Mouse (Mus musculus) cerebellum, adult 9-10 months (tissue): ENCODE data around the gene Tmem39a.

ENCODE experiments used
- DNase-seq: peaks from one replicate; pipeline ENCODE4 v3.0.0; 2022

Gene Tmem39a

DNA sequence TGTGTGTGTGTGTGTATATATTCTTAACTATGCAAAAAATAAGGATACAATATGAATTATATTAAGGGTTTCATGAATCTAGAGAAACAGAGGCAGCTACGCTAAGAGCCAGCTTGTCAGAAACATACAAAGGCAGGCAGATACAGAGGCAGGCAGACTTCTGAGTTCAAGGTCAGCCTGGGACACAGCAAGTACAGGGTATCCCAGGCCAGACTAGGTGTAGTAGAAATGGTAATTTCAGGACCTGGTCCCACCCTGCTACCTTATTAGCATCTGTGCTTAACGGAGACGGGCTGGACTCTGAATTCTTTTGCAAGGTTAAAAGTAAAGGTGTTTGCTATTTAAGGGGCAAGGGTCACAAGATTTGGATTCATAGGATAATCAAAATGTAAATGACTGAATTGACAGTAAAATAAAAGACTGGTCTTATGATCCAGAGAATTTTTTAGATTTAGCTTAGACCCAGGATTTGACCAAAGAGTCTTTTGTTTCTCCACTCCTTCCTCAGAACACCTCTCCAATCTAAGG is at the start of gene Tmem39a:
Gene Tmem39a (plus strand): TSS at position 478 of the 528 bp plus-strand sequence.
- DNase-seq = no peak

- DNase-seq = no peak
These were observed 47.7 kb upstream of the Tmem39a start for GRCm38 (mm10) chr16:38510846-38511245.

DNA sequence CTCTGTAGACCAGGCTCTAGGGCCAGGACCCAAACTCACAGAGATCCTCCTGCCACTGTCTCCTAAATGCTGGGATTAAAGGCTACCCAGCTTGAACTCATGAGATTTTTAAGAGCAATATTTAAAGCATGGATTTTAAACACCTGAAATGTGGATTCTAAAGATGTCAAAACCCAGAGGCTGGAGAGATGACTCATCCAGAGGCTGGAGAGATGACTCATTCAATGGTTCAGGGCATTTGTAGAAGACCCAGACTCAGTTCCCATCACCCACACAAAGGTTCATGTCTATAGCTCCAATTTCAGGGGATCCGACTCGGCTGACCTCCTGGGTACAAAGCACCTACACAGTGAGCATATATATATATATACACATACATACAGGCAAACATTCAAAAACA is 39.4 kb upstream of the Tmem39a start:
- DNase-seq = no peak

DNA sequence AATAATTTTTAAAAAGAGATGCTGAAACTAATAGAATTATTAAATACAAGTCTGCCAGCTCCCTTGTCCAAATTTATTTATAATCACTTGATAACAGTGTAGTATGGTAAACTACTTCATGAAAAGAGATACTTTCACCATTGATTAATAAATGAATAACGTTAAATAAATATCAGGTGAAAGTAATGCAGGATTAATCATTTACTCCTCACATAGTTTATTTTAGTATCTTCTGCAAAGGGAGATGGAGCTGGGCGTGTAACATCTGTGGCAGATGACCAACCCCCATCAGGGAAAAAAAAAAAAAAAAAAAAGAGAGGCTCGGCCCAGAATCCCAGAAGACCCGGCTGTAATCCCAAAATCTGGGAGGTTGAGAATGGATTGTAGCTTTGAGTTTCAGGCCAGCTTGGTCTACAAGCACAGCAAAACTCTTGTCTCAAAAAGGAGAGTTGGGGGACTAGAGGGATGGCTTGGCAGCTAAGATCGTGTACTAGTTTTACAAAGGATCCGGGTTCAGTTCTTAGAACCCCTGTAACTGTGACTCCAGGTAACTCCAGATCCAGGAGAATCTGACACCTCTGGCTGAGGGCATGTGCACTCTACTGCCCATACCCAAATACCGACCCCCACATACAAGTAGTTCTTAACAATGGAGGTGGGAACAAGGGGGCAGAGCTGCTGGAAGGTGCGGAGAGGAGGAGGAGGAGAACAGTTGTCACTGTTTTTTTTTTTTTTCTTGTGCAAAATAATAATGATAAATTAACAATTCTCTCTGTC is 37.1 kb upstream of the Tmem39a start:
- DNase-seq = peak; percentile 25

DNA sequence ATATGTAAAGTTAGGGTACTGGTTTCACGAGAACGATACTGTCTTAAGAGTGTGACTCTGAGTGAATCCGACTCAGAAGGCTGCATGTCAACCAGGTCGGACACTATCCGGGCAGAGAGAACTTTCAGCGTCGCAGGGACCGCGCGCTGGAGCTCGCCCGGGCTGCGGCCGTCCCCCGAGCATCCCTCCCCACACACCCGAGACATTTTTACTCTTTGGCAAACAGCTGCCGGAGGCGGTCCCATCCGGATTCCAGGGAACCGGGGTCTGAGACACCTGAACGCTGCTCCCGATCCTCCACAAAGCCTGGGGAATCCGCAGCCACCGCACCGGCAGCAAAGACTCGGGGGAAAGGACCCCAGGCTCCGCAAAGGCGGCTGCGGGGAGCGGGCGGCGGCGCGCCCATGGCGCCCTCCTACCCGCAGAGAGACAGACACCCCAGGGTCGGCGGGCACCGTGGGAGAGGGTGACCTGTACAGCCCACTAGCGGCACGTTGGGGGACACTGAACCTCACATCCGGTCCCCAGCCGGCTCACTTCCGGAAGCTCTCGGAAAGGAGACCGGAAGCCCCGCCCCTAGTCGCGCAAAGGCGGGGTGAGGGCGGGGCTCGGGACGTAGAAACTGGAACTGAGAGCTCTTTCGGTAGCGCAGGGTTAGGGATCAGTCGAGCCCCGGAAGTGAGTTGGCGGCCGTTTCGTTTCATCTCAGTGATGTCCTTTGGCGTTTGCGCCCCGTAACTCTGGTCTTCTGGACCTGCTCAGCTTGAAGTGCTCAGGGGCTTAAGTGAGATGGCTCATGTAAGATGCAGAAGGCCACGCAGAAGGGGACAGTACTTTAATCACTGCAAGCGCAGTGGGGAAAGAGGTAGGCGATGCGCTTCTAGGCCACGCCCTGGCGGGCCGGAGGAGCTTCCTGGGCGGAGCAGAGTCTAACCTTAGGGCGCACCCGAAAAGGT is 36.1 kb upstream of the Tmem39a start, which contains the start of gene Timmdc1:
Gene Timmdc1 (minus strand): TSS at position 535 of the 956 bp plus-strand sequence.
- DNase-seq = peak; percentile 97

DNA sequence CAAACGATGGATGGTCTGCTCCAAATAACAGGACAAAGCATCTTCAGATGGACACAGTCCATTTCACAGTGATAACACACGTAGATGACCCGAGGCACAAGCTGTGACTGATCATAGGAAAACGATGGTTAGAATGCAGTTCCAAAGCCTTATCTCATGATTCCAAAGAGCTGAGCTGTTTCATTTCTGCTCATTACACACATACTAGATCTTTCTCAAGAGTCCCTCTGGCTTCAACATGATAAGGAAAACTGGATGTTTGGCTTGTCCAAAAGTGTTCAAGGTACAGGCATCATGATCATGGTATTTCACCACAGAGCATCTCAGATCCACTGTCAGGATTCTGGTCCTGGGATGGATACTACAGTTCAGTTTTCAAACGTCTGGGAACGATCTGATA is 32.2 kb upstream of the Tmem39a start:
- no peak for DNase-seq

DNA sequence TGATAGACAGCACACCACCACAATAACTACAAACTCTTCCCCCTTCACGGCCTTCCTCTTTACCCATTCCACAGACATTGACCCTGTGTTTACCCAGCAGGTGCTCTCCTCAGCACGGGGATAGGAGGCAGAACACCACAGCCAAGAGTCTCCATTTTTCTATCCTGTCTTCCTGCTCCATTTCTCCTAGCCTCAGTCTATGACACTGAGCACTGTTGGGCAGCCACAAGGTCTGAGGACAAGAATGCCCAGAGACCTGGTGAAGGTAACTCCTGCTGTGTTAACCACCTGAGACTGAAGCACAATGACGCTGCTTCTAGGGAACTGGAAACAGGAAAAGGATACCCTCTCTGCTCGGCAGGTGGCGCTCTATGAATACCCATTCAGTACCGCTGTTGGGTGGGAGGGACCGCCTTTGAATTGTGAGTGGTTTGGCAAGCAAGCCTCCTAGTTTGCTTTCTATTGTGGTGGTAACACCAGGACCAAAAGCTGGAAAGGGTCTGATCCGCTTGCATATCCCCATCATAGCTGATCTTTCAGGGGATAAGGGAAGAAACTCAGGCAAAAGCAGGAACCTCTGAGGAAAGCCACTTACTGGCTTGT is 21.9 kb upstream of the Tmem39a start:
- peak; percentile 72 for DNase-seq

- no peak for DNase-seq
These were observed 19.6 kb upstream of the Tmem39a start for GRCm38 (mm10) chr16:38538716-38539380.

- DNase-seq = no peak
These were observed 10.5 kb upstream of the Tmem39a start for GRCm38 (mm10) chr16:38548000-38548399.

DNA sequence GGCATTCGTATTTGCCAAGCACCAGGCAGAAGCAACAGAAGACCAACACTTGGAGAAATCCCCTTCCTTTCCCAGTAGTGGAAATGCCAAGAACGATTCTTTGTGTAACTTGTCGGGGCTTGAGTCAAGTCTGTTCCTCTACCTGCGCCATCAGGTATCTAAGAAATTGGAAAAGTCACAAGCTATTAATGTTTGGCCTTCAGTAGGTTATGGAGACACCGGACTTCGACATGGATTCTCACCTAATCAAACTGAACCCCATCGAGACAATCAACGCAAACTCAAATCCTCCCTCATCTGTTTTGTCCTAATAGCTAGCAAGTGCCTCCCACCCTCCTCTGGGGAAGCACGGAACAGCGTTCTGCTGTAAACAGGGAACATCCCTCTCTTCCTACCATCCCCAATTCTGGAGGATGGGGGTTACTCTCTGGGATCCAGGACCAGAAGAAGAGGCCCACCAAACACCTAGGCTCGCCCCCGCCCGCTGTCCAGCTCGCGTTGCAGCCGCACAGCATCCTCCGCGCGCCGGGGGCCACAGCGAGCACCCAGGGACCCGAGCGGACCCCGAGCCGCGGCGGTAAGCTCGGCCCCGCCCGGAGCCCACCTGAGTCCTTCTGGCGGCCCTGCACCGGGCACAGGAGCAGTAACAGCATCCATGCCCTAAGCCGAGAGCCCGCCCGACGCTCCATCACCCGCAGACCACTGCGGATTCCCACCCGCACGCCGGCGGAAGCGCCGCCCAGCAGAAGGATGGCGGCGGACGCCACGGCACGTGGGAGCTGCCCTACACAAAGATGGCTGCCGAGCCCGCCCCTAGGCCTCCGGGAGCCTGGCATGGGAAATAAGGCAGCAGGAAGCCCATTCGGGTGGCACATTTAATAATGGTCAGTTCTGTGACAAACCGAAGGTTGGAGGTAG is 8.8 kb upstream of the Tmem39a start, which contains the start of gene Poglut1:
Gene Poglut1 (minus strand): TSS at position 780 of the 918 bp plus-strand sequence.
- DNase-seq = peak; percentile 83

- DNase-seq = no peak
These were observed 2.5 kb upstream of the Tmem39a start for GRCm38 (mm10) chr16:38555988-38556387.

DNA sequence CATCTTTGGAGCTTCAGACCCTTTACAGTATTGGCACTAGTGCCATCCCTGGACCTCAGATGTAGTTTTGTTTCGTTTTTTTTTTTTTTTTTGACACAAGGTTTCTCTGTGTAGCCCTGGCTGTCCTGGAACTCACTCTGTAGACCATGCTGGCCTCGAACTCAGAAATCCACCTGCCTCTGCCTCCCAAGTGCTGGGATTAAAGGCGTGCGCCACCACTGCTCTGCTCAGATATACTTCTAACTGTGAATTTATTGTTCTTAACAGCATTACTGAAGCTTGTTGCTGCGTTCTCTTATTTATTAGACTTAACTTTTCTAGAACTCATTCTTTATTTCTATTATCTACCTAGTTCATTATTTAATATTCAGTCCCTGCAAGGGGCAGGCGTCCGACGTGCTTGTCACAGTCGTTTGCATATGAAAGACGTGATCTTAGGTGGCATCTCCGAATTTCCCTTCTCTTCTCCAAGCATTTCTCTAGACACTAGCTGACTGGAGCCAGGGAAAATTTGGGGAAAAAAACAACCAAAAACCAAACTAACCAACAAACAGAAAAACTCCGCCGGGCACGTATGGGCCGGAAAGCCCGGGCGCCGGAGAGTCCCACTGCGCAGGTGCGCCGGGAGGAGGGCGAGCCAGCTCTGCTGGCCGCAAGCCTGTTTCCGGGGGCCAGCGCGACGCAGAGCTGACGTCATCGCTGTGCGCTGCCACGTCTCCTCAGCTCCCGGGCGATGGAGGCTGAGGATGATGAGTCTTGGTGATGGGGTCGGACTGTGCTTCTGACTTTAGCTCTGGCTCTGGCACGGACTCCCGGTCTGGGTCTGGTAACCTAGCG is 3.9 kb downstream of the Tmem39a start:
- peak; percentile 93 for DNase-seq

DNA sequence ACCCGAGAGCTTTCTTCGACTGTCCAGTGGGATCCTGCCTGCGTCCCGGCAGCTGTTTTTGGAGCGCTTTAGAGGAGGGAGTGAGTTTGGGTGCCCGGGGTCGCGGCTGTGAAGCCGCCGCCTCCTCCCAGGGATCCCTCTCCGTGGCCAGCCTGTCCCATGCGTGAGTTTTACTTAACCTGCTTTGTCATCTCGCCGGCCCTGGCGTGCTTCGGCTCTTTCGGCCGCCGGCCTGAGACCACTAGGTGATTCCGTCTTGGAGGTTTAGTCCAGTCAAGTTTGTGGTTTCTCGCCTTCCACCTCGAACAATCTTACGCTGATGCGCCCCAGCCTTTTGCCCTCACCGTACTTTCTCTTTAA is 4.5 kb downstream of the Tmem39a start:
- no peak for DNase-seq

DNA sequence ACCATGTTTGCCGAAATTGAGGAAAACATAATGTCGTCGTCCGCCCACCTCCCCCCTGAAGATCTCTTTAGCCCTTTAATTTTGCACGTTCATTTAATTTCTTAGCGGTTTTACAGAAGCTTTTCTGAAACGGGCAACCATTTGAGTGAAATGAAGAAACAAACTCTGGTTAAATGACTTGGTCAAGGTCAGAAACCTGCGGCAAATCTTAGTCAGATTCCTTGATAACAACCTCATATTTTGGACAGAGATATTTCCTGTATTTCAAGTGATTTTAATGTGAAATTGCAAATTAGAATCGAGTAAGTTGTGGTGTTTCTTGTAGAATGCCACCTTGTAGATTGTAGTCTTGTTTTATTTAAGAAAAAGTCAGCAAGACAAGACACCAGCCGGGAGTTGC is 5.0 kb downstream of the Tmem39a start:
- no peak for DNase-seq

DNA sequence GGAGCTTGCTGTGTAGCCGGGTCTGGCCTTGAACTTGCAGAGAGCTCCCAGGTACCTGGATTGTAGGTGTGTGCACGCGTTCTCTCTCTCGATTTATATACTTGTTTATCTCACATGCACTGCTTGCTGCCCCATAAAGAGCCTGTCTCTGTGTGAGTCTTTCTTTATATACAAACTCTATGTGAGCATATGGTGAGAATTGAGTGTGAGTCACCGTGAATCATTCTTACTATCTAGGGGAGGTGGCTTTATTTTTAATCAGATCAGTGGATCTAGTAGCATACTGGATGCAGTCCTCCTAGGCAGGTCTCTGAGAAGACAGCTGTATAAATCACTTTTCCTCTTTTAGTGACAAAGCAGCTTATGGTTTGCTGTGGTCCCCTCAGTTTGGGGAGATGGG is 9.7 kb downstream of the Tmem39a start:
- DNase-seq = no peak

DNA sequence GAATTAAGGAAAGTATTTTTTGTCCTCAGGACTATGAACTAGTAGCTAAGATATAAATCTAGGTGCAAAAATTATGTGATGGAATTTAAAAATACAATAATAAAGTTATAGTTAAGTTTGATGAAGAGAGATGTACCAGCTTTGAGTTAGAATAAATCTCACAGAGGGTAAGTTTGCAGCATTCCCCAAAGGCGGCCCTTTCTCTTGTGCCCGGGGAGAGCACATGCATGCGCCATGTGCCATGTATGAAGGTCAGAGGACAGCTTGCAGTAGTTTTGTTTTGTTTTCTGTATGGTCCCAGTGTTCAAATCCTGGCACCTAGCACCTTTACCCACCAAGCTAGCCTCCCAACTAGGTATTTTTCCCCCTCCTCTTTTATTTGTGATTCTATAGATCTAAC is 13.0 kb downstream of the Tmem39a start:
- DNase-seq = no peak

DNA sequence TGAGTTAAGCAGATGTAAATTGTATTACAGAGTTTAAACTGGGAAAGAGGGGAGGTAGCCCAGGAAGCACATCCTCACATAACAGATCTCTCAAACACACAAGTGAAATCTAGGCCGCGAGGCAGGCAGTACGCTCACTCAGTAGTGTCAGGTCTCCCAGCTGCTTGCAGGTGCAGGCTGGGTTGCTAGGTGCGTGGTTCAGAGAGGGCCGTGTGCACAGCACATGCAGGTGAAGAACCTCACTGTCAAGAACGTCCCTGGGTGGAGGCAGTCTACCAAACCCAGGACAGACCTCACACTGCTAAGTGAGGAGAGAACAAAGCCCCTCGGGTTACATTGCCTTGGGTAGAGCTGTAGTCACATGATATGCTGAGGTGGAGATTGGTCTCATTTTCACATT is 26.3 kb downstream of the Tmem39a start:
- DNase-seq = no peak

- DNase-seq = no peak
These were observed 26.7 kb downstream of the Tmem39a start for GRCm38 (mm10) chr16:38585186-38585585.

- no peak for DNase-seq
These were observed 28.7 kb downstream of the Tmem39a start for GRCm38 (mm10) chr16:38587163-38587562.

DNA sequence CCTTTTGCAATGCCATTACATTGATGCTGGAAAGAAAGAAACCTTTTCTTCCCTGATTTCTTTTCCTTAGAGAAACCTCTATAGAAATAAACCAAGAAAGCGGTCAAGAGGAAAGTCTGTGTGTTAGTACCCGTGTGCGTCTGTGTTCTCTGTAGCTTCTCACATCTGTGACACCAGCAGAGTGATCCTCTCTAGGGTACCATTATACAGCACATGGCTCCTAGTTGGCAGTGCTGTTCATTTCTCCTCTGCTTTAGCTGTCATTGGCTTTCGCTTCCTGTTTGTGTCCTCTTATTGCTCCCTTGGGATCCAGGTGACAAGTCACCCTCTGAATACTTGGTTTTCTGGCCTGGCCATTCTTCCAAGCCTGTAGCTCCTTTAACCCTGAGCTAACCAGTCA is 29.1 kb downstream of the Tmem39a start:
- no peak for DNase-seq
